Mouse (Mus musculus): Measurements from ENCODE around the gene Vmn1r112.
"Not testable (repeated sequence)": the region's sequence is repeated elsewhere in the genome, so short reads cannot be mapped to it uniquely, and the experiment has no call there.

The Vmn1r112 gene

GRCm38 (mm10) chr7:20770885-20771284, at the start of gene Vmn1r112:
Gene Vmn1r112 (plus strand): TSS chr7:20771185.
- not testable (repeated sequence) for ATAC-seq (ENCODE audit: low TSS enrichment)

- not testable (repeated sequence) for ATAC-seq (ENCODE audit: low TSS enrichment)
These were observed 40.5 kb upstream of the Vmn1r112 start, which contains the start of gene Gm10668 for GRCm38 (mm10) chr7:20730524-20730923. Gene Gm10668 (minus strand): TSS chr7:20730624.

GRCm38 (mm10) chr7:20786985-20787384, 16.0 kb downstream of the Vmn1r112 start, which contains the start of gene Vmn1r113:
Gene Vmn1r113 (plus strand): TSS chr7:20787285.
- not testable (repeated sequence) for ATAC-seq (ENCODE audit: low TSS enrichment)

GRCm38 (mm10) chr7:20812086-20812485, 41.1 kb downstream of the Vmn1r112 start, which contains the start of gene Vmn1r114:
Gene Vmn1r114 (minus strand): TSS chr7:20812186.
- not testable (repeated sequence) for ATAC-seq (ENCODE audit: low TSS enrichment)
